Mouse (Mus musculus) G1E (cell line): ENCODE results near the gene Sarm1.

Experiments
- CTCF ChIP-seq: IDR thresholded peaks from 2 replicates; pipeline ENCODE4 v1.5.1; 2012; ENCODE audit warnings: low read depth, low read length, inconsistent platforms, mixed read lengths
- GATA1 ChIP-seq: IDR thresholded peaks from 2 replicates; pipeline ENCODE4 v1.6.1; 2012; ENCODE audit warnings: borderline replicate concordance, low read length, inconsistent platforms, mixed read lengths
- GATA2 ChIP-seq: IDR thresholded peaks from 2 replicates; pipeline ENCODE4 v1.6.1; 2012; ENCODE audit warnings: low read depth, low read length, inconsistent platforms, borderline replicate concordance

GRCm38 (mm10) chr11:78443115-78443514 is 54.4 kb downstream of the Sarm1 start:
- TF ChIP-seq CTCF (no peak), GATA1 (no peak), GATA2 (no peak)
